ENCODE assay signal across 8 mouse cellular contexts in the genomic region with DNA sequence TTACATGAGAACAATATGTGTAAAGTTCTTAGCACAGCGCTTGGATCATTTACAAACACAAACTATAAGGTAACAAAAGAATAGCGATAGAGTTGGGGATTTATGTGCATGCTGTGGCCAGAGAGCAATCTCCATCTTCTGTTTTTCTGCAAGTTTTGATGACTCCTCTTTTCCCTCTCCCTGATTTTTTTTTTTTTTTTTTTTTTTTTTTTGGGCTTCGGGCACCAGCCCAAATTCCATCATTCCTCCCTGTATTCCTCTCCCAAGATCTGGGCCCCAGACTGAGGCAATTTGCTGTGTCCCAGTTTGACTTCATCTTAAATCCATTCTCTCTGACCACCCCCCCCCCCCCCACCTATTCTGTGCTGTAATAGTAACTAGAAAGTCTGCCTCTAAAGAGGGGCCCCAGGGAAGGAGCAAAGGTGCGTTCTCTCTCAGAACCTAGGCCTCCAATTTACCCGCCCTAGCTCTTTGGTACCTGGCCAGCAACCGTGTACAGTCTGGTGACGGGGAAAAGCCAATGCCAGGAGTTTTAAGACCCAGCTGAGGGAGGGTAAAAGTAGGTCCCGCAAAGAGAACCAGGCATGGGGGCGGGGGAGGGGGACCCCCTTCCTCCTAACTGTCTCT. TPM values are rescaled to one million over a fixed set of nuclear protein-coding genes. Genes with fewer than 3 reads are reported as not detected.
DNase-seq lines count a peak whose midpoint lies in the region; ATAC-seq and TF ChIP-seq lines count a peak whose summit lies in the region.

No protein-coding gene starts in this region.

- peak overlapping the region; percentile 81 for H3K9ac ChIP-seq in heart, adult 2 months (ENCODE audit: low read depth, low read length)
- H3K9ac ChIP-seq in forebrain, embryonic 11.5 days (ENCODE audit: low read length) = peak overlapping the region; percentile 46
- H3K9ac ChIP-seq in liver, embryonic 13.5 days = peak overlapping the region; percentile 78

- no peaks in the 10 kb centered on the region for H3K27me3 ChIP-seq in heart, adult 2 months (ENCODE audit: control insufficient read depth, insufficient read depth, low read length)
- no peaks in the 10 kb centered on the region for H3K27me3 ChIP-seq in forebrain, embryonic 11.5 days (ENCODE audit: control insufficient read depth, insufficient read depth, low read length)
- no peaks in the 10 kb centered on the region for H3K27me3 ChIP-seq in liver, embryonic 13.5 days

- TF ChIP-seq POLR2A in heart, adult 2 months (IDR thresholded peaks at IDR 0.05; ENCODE audit: insufficient read depth, low read depth, low read length) = peak; percentile 11; the same call in 1 of the 2 replicates

- H3K4me2 ChIP-seq in forebrain, embryonic 11.5 days (ENCODE audit: low read depth, low read length, severe bottlenecking) = peak overlapping the region; percentile 92
- peak overlapping the region; percentile 95 for H3K4me2 ChIP-seq in liver, embryonic 13.5 days

- H3K4me1 ChIP-seq in heart, adult 2 months (ENCODE audit: control insufficient read depth, insufficient read depth, low read length) = peaks cover 13% of the 10 kb centered on the region
- H3K4me1 ChIP-seq in forebrain, embryonic 11.5 days (replicated peaks; ENCODE audit: control insufficient read depth, insufficient read depth, low read length) = peaks cover 34% of the 10 kb centered on the region
- H3K4me1 ChIP-seq in liver, embryonic 13.5 days (replicated peaks) = peaks cover 80% of the 10 kb centered on the region

- peaks cover 9% of the 10 kb centered on the region for H3K36me3 ChIP-seq in heart, adult 2 months (ENCODE audit: control insufficient read depth, insufficient read depth, low read length)
- H3K36me3 ChIP-seq in forebrain, embryonic 11.5 days (ENCODE audit: control insufficient read depth, insufficient read depth, low read length) = peaks cover 2% of the 10 kb centered on the region
- H3K36me3 ChIP-seq in liver, embryonic 13.5 days = peaks cover 23% of the 10 kb centered on the region

- 2% methylated on average over 9 of the region's 9 CpGs for WGBS in heart, adult 2 months
- WGBS in forebrain, embryonic 11.5 days = 14% methylated on average over 9 of the region's 9 CpGs
- 20% methylated on average over 9 of the region's 9 CpGs for WGBS in liver, embryonic 13.5 days (ENCODE audit: insufficient replicate concordance)

- intact Hi-C loops in heart, adult 2 months (cut with DNase I) = loop anchor here (5.0 kb wide), 1 partner anchor 139 kb away; a partner anchor contains a TSS
- intact Hi-C loops in heart, postnatal 25 days (cut with DNase I) = loop anchor here (5.0 kb wide), 1 partner anchor 301 kb away; a partner anchor contains a TSS
- intact Hi-C loops in left cerebral cortex, postnatal 36 days (cut with DNase I) = loop anchor here (5.0 to 10.0 kb wide), 3 partner anchors 34 to 318 kb away; a partner anchor contains a TSS

- TF ChIP-seq EP300 in heart, adult 2 months (IDR thresholded peaks at IDR 0.05; ENCODE audit: insufficient read depth, low read depth, low read length) = no peak

- H3K9me3 ChIP-seq in forebrain, embryonic 11.5 days (ENCODE audit: control insufficient read depth, low read length) = no peaks in the 10 kb centered on the region
- no peaks in the 10 kb centered on the region for H3K9me3 ChIP-seq in liver, embryonic 13.5 days (replicated peaks)

- no peak for ATAC-seq in forebrain, embryonic 11.5 days (replicated peaks; ENCODE audit: low FRiP score)
- no peak for ATAC-seq in liver, embryonic 13.5 days (ENCODE audit: low read depth)

- peak overlapping the region; percentile 67 for H3K4me3 ChIP-seq in heart, adult 2 months
- H3K4me3 ChIP-seq in forebrain, embryonic 11.5 days (ENCODE audit: low read depth, low read length) = peak overlapping the region; percentile 22
- H3K4me3 ChIP-seq in liver, embryonic 13.5 days (replicated peaks) = peak overlapping the region; percentile 67

- no peak for DNase-seq in heart, adult 2 months
- DNase-seq in heart, postnatal 25 days (ENCODE audit: low spot score) = no peak
- DNase-seq in 3T3-L1 (ENCODE audit: low read depth, low spot score) = peak; percentile 88
- no peak for DNase-seq in forebrain, embryonic 11.5 days (ENCODE audit: low spot score)
- no peak for DNase-seq in liver, embryonic 13.5 days
- no peak for DNase-seq in right cerebral cortex, postnatal 10 days (ENCODE audit: low spot score in 2 of 2)
- no peak for DNase-seq in left cerebral cortex, postnatal 36 days (ENCODE audit: low spot score in 2 of 2)
- DNase-seq in cerebellum, adult 9-10 months = no peak

- peaks cover 2% of the 10 kb centered on the region for H3K79me2 ChIP-seq in heart, adult 2 months (replicated peaks; ENCODE audit: control insufficient read depth, insufficient read depth, low read length)

- TF ChIP-seq CTCF in heart, adult 2 months (IDR thresholded peaks at IDR 0.05) = no peak

- peak overlapping the region; percentile 98 for H3K27ac ChIP-seq in heart, adult 2 months
- 0 out of 2 replicates have a peak overlapping the region, but pooled peaks have one; percentile 73 for H3K27ac ChIP-seq in forebrain, embryonic 11.5 days (ENCODE audit: low read depth, low read length)
- H3K27ac ChIP-seq in liver, embryonic 13.5 days = peak overlapping the region; percentile 93

RNA-seq across cellular contexts. Expression of a gene that starts 1.5 kb away (rescaled TPM):
- 10 to 100 TPM; 44.4 to 79.8 TPM for total RNA-seq in heart, adult 2 months (2021)
- 18.0 and 36.4 TPM in 2 replicates for polyA plus RNA-seq in heart, adult 2 months (2012; rRNA removed)
- total RNA-seq in heart, postnatal 25 days (2021) = 10 to 100 TPM; 32.3 to 61.0 TPM
- polyA plus RNA-seq in forebrain, embryonic 11.5 days (2014; fragmentation: Nextera tagmentation; extraction: Ambion mirVana) = 8.2 and 10.0 TPM in 2 replicates
- polyA plus RNA-seq in liver, embryonic 13.5 days (2015; fragmentation: Nextera tagmentation; extraction: Ambion mirVana) = 1.9 TPM in 2 replicates
- total RNA-seq in left cerebral cortex, postnatal 36 days (2021) = 100 to 1,000 TPM; 106 to 122 TPM

RNA-seq across cellular contexts. Expression of a gene that starts 8.2 kb away (rescaled TPM):
- 10 to 100 TPM; 63.4 to 70.8 TPM for total RNA-seq in heart, adult 2 months (2021)
- 83.0 and 90.0 TPM in 2 replicates for polyA plus RNA-seq in heart, adult 2 months (2012; rRNA removed)
- total RNA-seq in heart, postnatal 25 days (2021) = 10 to 100 TPM; 59.6 to 65.7 TPM
- 95.9 and 98.4 TPM in 2 replicates for polyA plus RNA-seq in forebrain, embryonic 11.5 days (2014; fragmentation: Nextera tagmentation; extraction: Ambion mirVana)
- 12.5 and 15.9 TPM in 2 replicates for polyA plus RNA-seq in liver, embryonic 13.5 days (2015; fragmentation: Nextera tagmentation; extraction: Ambion mirVana)
- total RNA-seq in left cerebral cortex, postnatal 36 days (2021) = 1,000 to 10,000 TPM; 1,090 to 1,186 TPM

RNA-seq across cellular contexts. Expression of a gene that starts 23.7 kb away (rescaled TPM):
- total RNA-seq in heart, adult 2 months (2021) = under 1 TPM in 1 of 2 experiments, not detected in 1; 0.11 TPM
- polyA plus RNA-seq in heart, adult 2 months (2012; rRNA removed) = 0.10 TPM in 1 of 2 replicates, not detected in the other
- total RNA-seq in heart, postnatal 25 days (2021) = under 1 TPM in 1 of 2 experiments, not detected in 1; 0.14 TPM
- polyA plus RNA-seq in forebrain, embryonic 11.5 days (2014; fragmentation: Nextera tagmentation; extraction: Ambion mirVana) = 0.11 and 0.24 TPM in 2 replicates
- 0.17 and 0.18 TPM in 2 replicates for polyA plus RNA-seq in liver, embryonic 13.5 days (2015; fragmentation: Nextera tagmentation; extraction: Ambion mirVana)
- total RNA-seq in left cerebral cortex, postnatal 36 days (2021) = 1 to 10 TPM in 1 of 2 experiments, under 1 TPM in 1; 0.79 to 1.3 TPM

RNA-seq across cellular contexts. Expression of a gene that starts 25.9 kb away (rescaled TPM):
- 1 to 10 TPM; 5.6 to 6.6 TPM for total RNA-seq in heart, adult 2 months (2021)
- polyA plus RNA-seq in heart, adult 2 months (2012; rRNA removed) = 15.9 and 26.1 TPM in 2 replicates
- 1 to 10 TPM; 4.4 to 9.8 TPM for total RNA-seq in heart, postnatal 25 days (2021)
- polyA plus RNA-seq in forebrain, embryonic 11.5 days (2014; fragmentation: Nextera tagmentation; extraction: Ambion mirVana) = 60.3 and 60.6 TPM in 2 replicates
- 30.8 and 31.7 TPM in 2 replicates for polyA plus RNA-seq in liver, embryonic 13.5 days (2015; fragmentation: Nextera tagmentation; extraction: Ambion mirVana)
- total RNA-seq in left cerebral cortex, postnatal 36 days (2021) = 10 to 100 TPM; 19.5 to 20.5 TPM

RNA-seq across cellular contexts. Expression of a gene that starts 25.9 kb away (rescaled TPM):
- total RNA-seq in heart, adult 2 months (2021) = under 1 TPM; 0.21 to 0.23 TPM
- 0.82 and 1.00 TPM in 2 replicates for polyA plus RNA-seq in heart, adult 2 months (2012; rRNA removed)
- total RNA-seq in heart, postnatal 25 days (2021) = under 1 TPM in 1 of 2 experiments, not detected in 1; 0.21 TPM
- 0.39 TPM in 1 of 2 replicates, not detected in the other for polyA plus RNA-seq in forebrain, embryonic 11.5 days (2014; fragmentation: Nextera tagmentation; extraction: Ambion mirVana)
- polyA plus RNA-seq in liver, embryonic 13.5 days (2015; fragmentation: Nextera tagmentation; extraction: Ambion mirVana) = 0.09 TPM in 1 of 2 replicates, not detected in the other
- under 1 TPM; 0.52 to 0.75 TPM for total RNA-seq in left cerebral cortex, postnatal 36 days (2021)

Comparison
In these comparisons a context has a peak if more than half of its experiments do, and no peak if none do; other contexts are left out.
1. RNA of a gene that starts 8.2 kb away (total RNA-seq): 1,090 to 1,186 TPM in left cerebral cortex, postnatal 36 days; 63.4 to 70.8 TPM in heart, adult 2 months and 59.6 to 65.7 TPM in heart, postnatal 25 days; every median in the first group is over 10 times any median in the second.
2. Peak in every context shown above with its lines, with median percentiles within 50 percentile points of each other: H3K27ac ChIP-seq, H3K4me3 ChIP-seq and H3K9ac ChIP-seq.